Mouse (Mus musculus): Measurements from ENCODE around the gene 5330417H12Rik. TPM values are rescaled to one million over a fixed set of nuclear protein-coding genes. Genes with fewer than 3 reads are reported as not detected.
A peak's percentile ranks its signal among the peaks of the same experiment; 100 is the strongest.

The 5330417H12Rik gene
- polyA plus RNA-seq, 1 experiment: not detected

- TF ChIP-seq CTCF (IDR thresholded peaks at IDR 0.05; ENCODE audit: low read depth, low read length) (no peak), POLR2A (IDR thresholded peaks at IDR 0.05; ENCODE audit: borderline replicate concordance, low read depth, low read length) (no peak)
- no peak overlapping the region for H3K27ac ChIP-seq (ENCODE audit: insufficient read depth, low read depth, low read length)
- H3K4me3 ChIP-seq (ENCODE audit: insufficient read depth, low read length): no peak overlapping the region
- peaks cover 12% of the 10 kb centered on the region for H3K4me1 ChIP-seq (ENCODE audit: control insufficient read depth, insufficient read depth, low read length)
Observed at GRCm38 (mm10) chr7:107633201-107633600, 8.2 kb upstream of the 5330417H12Rik start.

GRCm38 (mm10) chr7:107628383-107628782, 3.4 kb upstream of the 5330417H12Rik start:
- peaks cover 25% of the 10 kb centered on the region for H3K4me1 ChIP-seq (ENCODE audit: control insufficient read depth, insufficient read depth, low read length)
- H3K27ac ChIP-seq (ENCODE audit: insufficient read depth, low read depth, low read length): peak overlapping the region; percentile 40
- TF ChIP-seq CTCF (IDR thresholded peaks at IDR 0.05; ENCODE audit: low read depth, low read length): no peak
- TF ChIP-seq POLR2A (IDR thresholded peaks at IDR 0.05; ENCODE audit: borderline replicate concordance, low read depth, low read length): no peak

GRCm38 (mm10) chr7:107625781-107626180, 820 bp upstream of the 5330417H12Rik start:
- Histone ChIP-seq H3K27ac (ENCODE audit: insufficient read depth, low read depth, low read length) (no peak overlapping the region), H3K4me1 (ENCODE audit: control insufficient read depth, insufficient read depth, low read length) (peaks cover 33% of the 10 kb centered on the region), H3K4me3 (ENCODE audit: insufficient read depth, low read length) (no peak overlapping the region)
- TF ChIP-seq POLR2A (IDR thresholded peaks at IDR 0.05; ENCODE audit: borderline replicate concordance, low read depth, low read length) (no peak), CTCF (IDR thresholded peaks at IDR 0.05; ENCODE audit: low read depth, low read length) (no peak)

More at GRCm38 (mm10) chr7:107628383-107628782, 3.4 kb upstream of the 5330417H12Rik start:
- no peak overlapping the region for H3K4me3 ChIP-seq (ENCODE audit: insufficient read depth, low read length)

GRCm38 (mm10) chr7:107624432-107624831, 529 bp downstream of the 5330417H12Rik start:
- no peak overlapping the region for H3K4me3 ChIP-seq (ENCODE audit: insufficient read depth, low read length)

GRCm38 (mm10) chr7:107620137-107620536, 4.8 kb downstream of the 5330417H12Rik start:
- Histone ChIP-seq H3K27ac (ENCODE audit: insufficient read depth, low read depth, low read length) (peak overlapping the region; percentile 63), H3K4me1 (ENCODE audit: control insufficient read depth, insufficient read depth, low read length) (peaks cover 49% of the 10 kb centered on the region), H3K4me3 (ENCODE audit: insufficient read depth, low read length) (no peak overlapping the region)
- TF ChIP-seq CTCF (IDR thresholded peaks at IDR 0.05; ENCODE audit: low read depth, low read length) (no peak), POLR2A (IDR thresholded peaks at IDR 0.05; ENCODE audit: borderline replicate concordance, low read depth, low read length) (no peak)

More at GRCm38 (mm10) chr7:107624432-107624831, 529 bp downstream of the 5330417H12Rik start:
- TF ChIP-seq POLR2A (IDR thresholded peaks at IDR 0.05; ENCODE audit: borderline replicate concordance, low read depth, low read length): no peak
- no peak for TF ChIP-seq CTCF (IDR thresholded peaks at IDR 0.05; ENCODE audit: low read depth, low read length)
- Histone ChIP-seq H3K27ac (ENCODE audit: insufficient read depth, low read depth, low read length) (no peak overlapping the region), H3K4me1 (ENCODE audit: control insufficient read depth, insufficient read depth, low read length) (peaks cover 42% of the 10 kb centered on the region)

- no peak overlapping the region for H3K4me3 ChIP-seq (ENCODE audit: insufficient read depth, low read length)
- peaks cover 48% of the 10 kb centered on the region for H3K4me1 ChIP-seq (ENCODE audit: control insufficient read depth, insufficient read depth, low read length)
- no peak overlapping the region for H3K27ac ChIP-seq (ENCODE audit: insufficient read depth, low read depth, low read length)
- TF ChIP-seq CTCF (IDR thresholded peaks at IDR 0.05; ENCODE audit: low read depth, low read length): no peak
- no peak for TF ChIP-seq POLR2A (IDR thresholded peaks at IDR 0.05; ENCODE audit: borderline replicate concordance, low read depth, low read length)
Observed at GRCm38 (mm10) chr7:107619225-107619624, 5.7 kb downstream of the 5330417H12Rik start.

GRCm38 (mm10) chr7:107618028-107618992, 6.7 kb downstream of the 5330417H12Rik start:
- no peak overlapping the region for H3K4me3 ChIP-seq (ENCODE audit: insufficient read depth, low read length)
- H3K4me1 ChIP-seq (ENCODE audit: control insufficient read depth, insufficient read depth, low read length): peaks cover 43% of the 10 kb centered on the region
- no peak overlapping the region for H3K27ac ChIP-seq (ENCODE audit: insufficient read depth, low read depth, low read length)
- TF ChIP-seq POLR2A (IDR thresholded peaks at IDR 0.05; ENCODE audit: borderline replicate concordance, low read depth, low read length) (no peak), CTCF (IDR thresholded peaks at IDR 0.05; ENCODE audit: low read depth, low read length) (no peak)

- peak overlapping the region; percentile 86 for H3K27ac ChIP-seq (ENCODE audit: insufficient read depth, low read depth, low read length)
- H3K4me3 ChIP-seq (ENCODE audit: insufficient read depth, low read length): no peak overlapping the region
- TF ChIP-seq POLR2A (IDR thresholded peaks at IDR 0.05; ENCODE audit: borderline replicate concordance, low read depth, low read length) (no peak), CTCF (IDR thresholded peaks at IDR 0.05; ENCODE audit: low read depth, low read length) (no peak)
- H3K4me1 ChIP-seq (ENCODE audit: control insufficient read depth, insufficient read depth, low read length): peaks cover 42% of the 10 kb centered on the region
Observed at GRCm38 (mm10) chr7:107610880-107611279, 14.1 kb downstream of the 5330417H12Rik start.

- TF ChIP-seq CTCF (IDR thresholded peaks at IDR 0.05; ENCODE audit: low read depth, low read length) (no peak), POLR2A (IDR thresholded peaks at IDR 0.05; ENCODE audit: borderline replicate concordance, low read depth, low read length) (no peak)
- Histone ChIP-seq H3K27ac (ENCODE audit: insufficient read depth, low read depth, low read length) (peak overlapping the region; percentile 86), H3K4me1 (ENCODE audit: control insufficient read depth, insufficient read depth, low read length) (peaks cover 54% of the 10 kb centered on the region), H3K4me3 (ENCODE audit: insufficient read depth, low read length) (no peak overlapping the region)
Observed at GRCm38 (mm10) chr7:107609622-107610255, 15.2 kb downstream of the 5330417H12Rik start.
